Mouse (Mus musculus) midbrain, postnatal 0 days (tissue): ENCODE measurements around the gene Ccr8. TPM values are rescaled to one million over a fixed set of nuclear protein-coding genes. Genes with fewer than 3 reads are reported as not detected.
A peak's percentile ranks its signal among the peaks of the same experiment; 100 is the strongest.

Source experiments
- ATAC-seq: fragments of 200-750 bp; cut with Nextera tagmentation; 2 replicates; pipeline ENCODE4 v1.8.0; 2017; ENCODE audit warnings: moderate number of reproducible peaks, mild to moderate bottlenecking, moderate TSS enrichment, moderate library complexity; ENCODE audit not compliant: low FRiP score
- DNase-seq: peaks from one replicate; pipeline ENCODE4 v3.0.0-alpha.2; 2015; ENCODE audit warnings: low spot score
- H3K27ac ChIP-seq: fragments of 300-500 bp; sonication (generic); 2 replicates; pipeline ENCODE4 v1.5.1; 2014; ENCODE audit warnings: low read depth, mild to moderate bottlenecking, low read length, mixed read lengths
- H3K27me3 ChIP-seq: fragments of 300-500 bp; sonication (generic); 2 replicates; pipeline ENCODE4 v1.6.1; 2014; ENCODE audit warnings: low read length, control low read depth, mixed read lengths; ENCODE audit not compliant: insufficient read depth
- H3K36me3 ChIP-seq: fragments of 300-500 bp; sonication (generic); 2 replicates; pipeline ENCODE4 v1.6.1; 2014; ENCODE audit warnings: low read length, control low read depth, mixed read lengths; ENCODE audit not compliant: insufficient read depth
- H3K4me1 ChIP-seq: fragments of 300-500 bp; sonication (generic); 2 replicates; pipeline ENCODE4 v1.6.1; 2014; ENCODE audit warnings: mild to moderate bottlenecking, control low read depth, antibody characterized with exemption, low read length, mixed read lengths; ENCODE audit not compliant: insufficient read depth
- H3K4me2 ChIP-seq: fragments of 300-500 bp; sonication (generic); 2 replicates; pipeline ENCODE4 v1.6.1; 2014; ENCODE audit warnings: low read depth, mild to moderate bottlenecking, low read length, mixed read lengths; ENCODE audit not compliant: poor library complexity, severe bottlenecking
- H3K4me3 ChIP-seq: fragments of 300-500 bp; sonication (generic); 2 replicates; pipeline ENCODE4 v1.5.1; 2014; ENCODE audit warnings: low read depth, mild to moderate bottlenecking, low read length, moderate library complexity
- H3K9ac ChIP-seq: fragments of 300-500 bp; sonication (generic); replicated peaks from 2 replicates; pipeline ENCODE4 v1.6.1; 2014; ENCODE audit warnings: mild to moderate bottlenecking, low read length, moderate library complexity, mixed read lengths; ENCODE audit not compliant: poor library complexity, severe bottlenecking
- H3K9me3 ChIP-seq: fragments of 300-500 bp; sonication (generic); 2 replicates; pipeline ENCODE4 v1.6.1; 2016; ENCODE audit warnings: low read length, control low read depth
- CTCF ChIP-seq: IDR thresholded peaks from 2 replicates; pipeline ENCODE4 v1.5.1; 2016; ENCODE audit warnings: antibody characterized with exemption, mild to moderate bottlenecking
- WGBS: fragments of 180-500 bp; shearing (Covaris S2); extraction: QIAGEN DNeasy Blood & Tissue Kit; methylation state at CpG from one replicate; pipeline ENCODE4 v1.1.7; 2014; 5-methylcytosine and 5-hydroxymethylcytosine counted together
- polyA plus RNA-seq: library from polyadenylated mRNA; unstranded; fragments of >200 nt; fragmentation: Nextera tagmentation; extraction: Ambion mirVana; gene quantifications from 2 replicates; pipeline ENCODE4 v1.2.1, GENCODE M21; 2015
- total RNA-seq: library from RNA; depleted of rRNA; stranded (reverse); fragments of >200 nt; gene quantifications from 2 replicates; pipeline ENCODE4 v1.2.3, GENCODE M21; 2014

The Ccr8 gene
- total and polyA plus RNA-seq, 2 experiments from 2014 or later = not detected

DNA sequence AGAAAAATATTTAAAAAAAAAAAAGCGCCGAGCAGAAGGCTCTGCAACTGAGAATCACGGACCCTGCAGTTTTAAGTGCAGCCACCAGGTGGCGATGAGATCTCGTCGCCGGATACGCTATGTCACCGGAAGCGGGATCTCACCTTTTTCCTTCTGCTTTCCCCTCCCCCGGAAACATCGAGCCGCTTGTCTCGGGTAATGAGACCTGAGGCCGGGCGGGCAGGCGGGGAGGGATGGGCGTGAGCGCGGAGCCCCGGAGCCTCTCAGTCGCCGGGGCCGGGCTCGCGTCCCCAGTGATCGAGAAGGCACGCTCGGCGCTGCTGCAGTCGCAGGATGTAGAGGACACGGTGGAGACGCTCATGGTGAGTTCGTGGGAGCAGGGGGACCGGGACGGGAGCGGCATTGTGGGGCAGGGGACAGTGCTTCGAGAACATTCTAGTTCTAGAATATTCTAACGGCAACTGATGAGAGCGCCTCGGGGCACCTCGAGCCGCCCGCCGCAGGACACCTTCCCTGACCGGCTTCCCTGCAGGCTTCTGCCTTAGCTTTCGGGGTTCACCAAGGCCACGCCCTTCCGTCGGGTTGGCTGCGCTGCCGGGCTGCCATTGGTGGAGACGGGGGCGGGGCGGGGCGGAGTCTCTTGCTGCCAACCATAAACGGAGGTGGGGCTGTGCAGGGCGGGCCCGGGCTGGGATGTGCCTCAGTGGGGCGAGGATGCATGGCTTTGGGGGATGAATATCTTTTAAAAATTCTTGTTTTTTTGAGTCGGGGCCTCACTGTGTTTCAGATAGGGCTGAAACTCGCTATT lies 18.5 kb downstream of the Ccr8 start, which contains the start of gene Slc25a38:
Slc25a38 (plus strand) TSS at position 164 of the 808 bp plus-strand sequence.
- ATAC-seq = peak; percentile 99
- H3K27ac ChIP-seq = peak within 1 kb of the TSS; percentile 97
- H3K27me3 ChIP-seq = no peaks in the 10 kb centered on the region
- H3K4me1 ChIP-seq = peaks cover 4% of the 10 kb centered on the region; the same call in 1 of the 2 replicates
- under 1% methylated on average over 62 of the region's 62 CpGs for WGBS
- H3K9me3 ChIP-seq = no peaks in the 10 kb centered on the region
- H3K9ac ChIP-seq = peak within 1 kb of the TSS; percentile 87
- H3K4me3 ChIP-seq = peak within 1 kb of the TSS; percentile 83
- no peaks in the 10 kb centered on the region for H3K36me3 ChIP-seq
- H3K4me2 ChIP-seq = peak within 1 kb of the TSS; percentile 65
- TF ChIP-seq CTCF = peak; percentile 86
- DNase-seq = peak; percentile 95

DNA sequence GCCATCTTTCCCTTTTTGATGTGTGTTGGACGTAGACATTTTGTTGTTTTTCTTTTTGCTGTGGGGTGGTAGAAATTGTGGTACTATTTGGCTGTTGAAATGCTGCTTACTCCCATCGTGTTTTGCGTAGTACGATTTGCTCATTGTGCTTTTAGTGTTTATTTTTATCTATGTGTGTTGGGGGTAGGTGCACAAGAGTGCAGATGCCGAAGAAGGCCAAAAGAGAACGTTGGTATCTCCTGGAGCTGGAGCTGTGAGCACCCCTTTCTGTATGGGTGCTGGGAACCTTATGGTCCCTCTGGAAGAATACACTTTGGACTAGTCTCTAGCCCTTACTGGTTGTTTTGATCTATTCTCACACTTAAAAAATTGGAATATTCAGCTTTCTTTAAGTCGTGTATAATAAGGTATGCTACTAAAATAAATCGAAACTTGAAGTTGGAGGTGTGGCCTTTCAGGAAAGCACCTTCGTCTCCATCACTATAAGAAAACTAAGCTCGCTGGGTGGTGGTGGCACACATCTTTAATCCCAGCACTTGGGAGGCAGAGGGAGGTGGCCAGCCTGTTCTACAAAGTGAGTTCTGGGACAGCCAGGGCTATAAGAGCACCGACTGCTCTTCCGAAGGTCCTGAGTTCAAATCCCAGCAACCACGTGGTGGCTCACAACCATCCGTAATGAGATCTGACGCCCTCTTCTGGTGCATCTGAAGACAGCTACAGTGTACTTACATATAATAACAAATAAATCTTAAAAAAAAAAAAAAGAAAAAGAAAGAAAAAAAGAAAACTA lies 19.4 kb downstream of the Ccr8 start:
- H3K9me3 ChIP-seq = no peaks in the 10 kb centered on the region
- 79% methylated on average over 15 of the region's 15 CpGs for WGBS
- H3K4me3 ChIP-seq = peak overlapping the region; percentile 83
- H3K4me1 ChIP-seq = peaks cover 4% of the 10 kb centered on the region; the same call in 1 of the 2 replicates
- DNase-seq = no peak
- no peak for ATAC-seq
- no peaks in the 10 kb centered on the region for H3K27me3 ChIP-seq
- TF ChIP-seq CTCF = no peak
- H3K27ac ChIP-seq = peak overlapping the region; percentile 97
- H3K36me3 ChIP-seq = no peaks in the 10 kb centered on the region
- H3K9ac ChIP-seq = no peak overlapping the region; the same call in 1 of the 2 replicates
- H3K4me2 ChIP-seq = peak overlapping the region; percentile 65

DNA sequence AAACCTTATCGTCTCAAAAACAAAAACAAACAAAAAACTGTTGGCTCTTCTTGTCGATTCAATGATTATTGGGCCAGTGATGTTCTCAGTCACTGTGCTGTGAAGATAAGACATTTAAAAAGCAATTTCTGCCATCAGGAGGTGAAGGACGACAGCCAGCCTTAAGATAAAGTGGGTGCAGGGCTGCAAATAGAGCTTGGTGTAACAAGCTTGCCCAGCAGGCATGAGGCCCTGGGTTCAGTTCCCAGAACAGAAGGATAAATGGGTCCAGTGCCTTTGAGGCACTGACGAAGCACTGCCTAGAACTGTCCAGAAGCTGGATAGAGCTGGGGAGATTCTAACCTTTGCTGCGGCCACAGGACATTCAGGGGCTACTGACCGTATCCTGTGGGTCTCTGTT lies 20.6 kb downstream of the Ccr8 start:
- no peak for TF ChIP-seq CTCF
- Histone ChIP-seq H3K27me3 (no peaks in the 10 kb centered on the region), H3K36me3 (peaks cover 3% of the 10 kb centered on the region), H3K4me1 (peaks cover 4% of the 10 kb centered on the region; the same call in 1 of the 2 replicates), H3K27ac (no peak overlapping the region), H3K9me3 (no peaks in the 10 kb centered on the region), H3K4me2 (no peak overlapping the region), H3K9ac (no peak overlapping the region), H3K4me3 (no peak overlapping the region)
- ATAC-seq (no peak), DNase-seq (no peak)
- WGBS = 92% methylated on average over 6 of the region's 6 CpGs

DNA sequence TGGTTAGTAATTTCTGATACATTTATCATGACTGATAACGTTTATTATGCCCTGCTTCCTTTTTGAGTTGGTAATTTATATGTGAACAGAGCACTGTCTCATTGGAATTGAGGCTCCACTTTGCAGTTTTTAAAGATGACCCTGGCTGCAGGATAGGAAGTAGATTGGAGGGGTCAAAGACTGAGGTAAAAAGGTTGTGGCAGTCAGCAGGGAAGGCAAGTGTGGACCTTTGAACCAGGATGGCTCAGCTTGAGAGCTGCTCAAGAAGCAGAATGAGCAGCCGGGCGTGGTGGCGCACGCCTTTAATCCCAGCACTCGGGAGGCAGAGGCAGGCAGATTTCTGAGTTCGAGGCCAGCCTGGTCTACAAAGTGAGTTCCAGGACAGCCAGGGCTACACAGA lies 21.5 kb downstream of the Ccr8 start:
- no peaks in the 10 kb centered on the region for H3K27me3 ChIP-seq
- 96% methylated on average over 7 of the region's 7 CpGs for WGBS
- H3K36me3 ChIP-seq = peaks cover 13% of the 10 kb centered on the region
- H3K4me3 ChIP-seq = no peak overlapping the region
- DNase-seq (no peak), ATAC-seq (no peak)
- no peak overlapping the region for H3K9ac ChIP-seq
- no peak overlapping the region for H3K27ac ChIP-seq
- H3K4me1 ChIP-seq = peaks cover 4% of the 10 kb centered on the region; the same call in 1 of the 2 replicates
- no peaks in the 10 kb centered on the region for H3K9me3 ChIP-seq
- H3K4me2 ChIP-seq = no peak overlapping the region
- no peak for TF ChIP-seq CTCF

DNA sequence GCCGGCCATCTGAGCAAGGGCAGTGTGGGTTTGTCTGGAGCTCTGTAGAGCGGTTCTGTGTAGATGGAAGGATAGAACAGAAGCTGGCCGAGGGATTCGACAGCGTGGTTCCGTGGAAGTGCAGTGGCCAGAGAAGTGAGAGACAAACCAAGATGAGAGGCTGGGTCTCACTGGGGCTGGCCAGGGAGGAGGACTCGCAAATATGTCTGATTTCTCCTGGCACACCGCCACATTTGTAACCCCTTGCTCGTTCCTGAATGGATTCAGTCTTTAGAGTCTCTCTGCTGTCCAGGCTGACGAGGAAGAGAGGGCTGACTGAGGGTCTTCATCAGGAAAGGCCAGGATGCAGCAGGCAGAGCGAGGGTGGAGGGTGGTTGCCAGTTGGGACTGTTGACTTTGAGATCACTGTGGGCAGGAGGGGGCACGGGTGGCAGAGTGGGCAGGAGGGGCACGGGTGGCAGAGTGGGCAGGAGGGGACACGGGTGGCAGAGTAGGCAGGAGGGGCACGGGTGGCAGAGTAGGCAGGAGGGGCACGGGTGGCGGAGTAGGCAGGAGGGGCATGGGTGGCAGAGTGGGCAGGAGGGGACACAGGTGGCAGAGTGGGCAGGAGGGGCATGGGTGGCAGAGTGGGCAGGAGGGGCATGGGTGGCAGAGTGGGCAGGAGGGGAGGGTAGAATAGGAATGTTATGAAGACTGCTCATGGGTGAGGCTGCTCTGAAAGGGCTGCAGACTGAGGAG lies 22.3 kb downstream of the Ccr8 start:
- Histone ChIP-seq H3K9me3 (no peaks in the 10 kb centered on the region), H3K27me3 (no peaks in the 10 kb centered on the region), H3K4me2 (no peak overlapping the region), H3K27ac (no peak overlapping the region), H3K36me3 (peaks cover 18% of the 10 kb centered on the region), H3K9ac (no peak overlapping the region), H3K4me3 (no peak overlapping the region), H3K4me1 (peaks cover 4% of the 10 kb centered on the region; the same call in 1 of the 2 replicates)
- TF ChIP-seq CTCF = no peak
- DNase-seq (no peak), ATAC-seq (no peak)
- WGBS = 84% methylated on average over 17 of the region's 17 CpGs
